Mouse (Mus musculus) liver, embryonic 14.5 days (tissue): Measurements from ENCODE around the gene Robo1. TPM values are rescaled to one million over a fixed set of nuclear protein-coding genes. Genes with fewer than 3 reads are reported as not detected.

ENCODE experiments used
- ATAC-seq: fragments of 200-750 bp; cut with Nextera tagmentation; 2 replicates; pipeline ENCODE4 v1.8.0; 2017; ENCODE audit warnings: moderate number of reproducible peaks, mild to moderate bottlenecking, moderate library complexity; ENCODE audit not compliant: insufficient read depth
- DNase-seq, 3 experiments: peaks; one replicate each; pipeline ENCODE4 v3.0.0-alpha.2; 2012 to 2013; ENCODE audit warnings: low read depth in 3 of 3, low spot score in 3 of 3
- H3K27ac ChIP-seq: fragments of 300-500 bp; sonication (generic); 2 replicates; pipeline ENCODE4 v1.5.1; 2014; ENCODE audit warnings: moderate library complexity, mild to moderate bottlenecking, control low read depth, inconsistent platforms
- H3K27me3 ChIP-seq: fragments of 300-500 bp; sonication (generic); 2 replicates; pipeline ENCODE4 v1.6.1; 2014; ENCODE audit warnings: mild to moderate bottlenecking, low read length, moderate library complexity; ENCODE audit not compliant: control insufficient read depth, insufficient read depth
- H3K36me3 ChIP-seq: fragments of 300-500 bp; sonication (generic); replicated peaks from 2 replicates; pipeline ENCODE4 v1.6.1; 2014; ENCODE audit warnings: low read depth; ENCODE audit not compliant: control insufficient read depth, insufficient read depth
- H3K4me1 ChIP-seq, 2 experiments: fragments of 200-500 bp in 1 of 2; fragments of 300-500 bp in 1 of 2; sonication (generic) in 1 of 2; replicated peaks; 2 replicates each; pipeline ENCODE4 v1.6.1; 2012 to 2014; ENCODE audit warnings: antibody characterized with exemption in 1 of 2, inconsistent platforms in 1 of 2, low read length in 1 of 2; ENCODE audit not compliant: control insufficient read depth in 2 of 2, insufficient read depth in 2 of 2
- H3K4me2 ChIP-seq: fragments of 300-500 bp; sonication (generic); 2 replicates; pipeline ENCODE4 v1.6.1; 2014; ENCODE audit warnings: low read depth, mild to moderate bottlenecking, control low read depth, moderate library complexity
- H3K4me3 ChIP-seq, 2 experiments: fragments of 200-500 bp in 1 of 2; fragments of 300-500 bp in 1 of 2; sonication (generic) in 1 of 2; 2 replicates each; pipeline ENCODE4 v1.5.1; 2012 to 2014; ENCODE audit warnings: low read depth in 2 of 2, low read length in 2 of 2, mild to moderate bottlenecking in 2 of 2, control low read depth in 1 of 2, inconsistent platforms in 1 of 2, moderate library complexity in 1 of 2; ENCODE audit not compliant: insufficient read depth in 1 of 2
- H3K9ac ChIP-seq: fragments of 300-500 bp; sonication (generic); replicated peaks from 2 replicates; pipeline ENCODE4 v1.6.1; 2014; ENCODE audit warnings: mild to moderate bottlenecking, control low read depth, moderate library complexity
- H3K9me3 ChIP-seq: fragments of 300-500 bp; sonication (generic); 2 replicates; pipeline ENCODE4 v1.6.1; 2016; ENCODE audit warnings: low read length, mixed read lengths; ENCODE audit not compliant: control insufficient read depth
- CTCF ChIP-seq: IDR thresholded peaks from 2 replicates; pipeline ENCODE4 v1.5.1; 2016; ENCODE audit warnings: antibody characterized with exemption, low read depth, control low read depth
- EP300 ChIP-seq: IDR thresholded peaks from 2 replicates; pipeline ENCODE4 v1.6.1; 2016; ENCODE audit warnings: antibody characterized with exemption, low read depth
- WGBS: fragments of 180-500 bp; shearing (Covaris S2); extraction: QIAGEN DNeasy Blood & Tissue Kit; methylation state at CpG from one replicate; pipeline ENCODE4 v1.1.7; 2014; ENCODE audit not compliant: insufficient replicate concordance; 5-methylcytosine and 5-hydroxymethylcytosine counted together
- polyA plus RNA-seq, 2 experiments: library from polyadenylated mRNA; depleted of rRNA in 1 of 2; stranded (reverse) in 1 of 2; unstranded in 1 of 2; fragments of >200 nt; fragmentation: Nextera tagmentation in 1 of 2; extraction: Ambion mirVana in 1 of 2; gene quantifications; 2 replicates each; pipeline versions ENCODE4 v1.2.1 to v1.2.3; 2012 to 2014

The Robo1 gene
- polyA plus RNA-seq, 2 experiments: 3.1 to 3.4 TPM

DNA sequence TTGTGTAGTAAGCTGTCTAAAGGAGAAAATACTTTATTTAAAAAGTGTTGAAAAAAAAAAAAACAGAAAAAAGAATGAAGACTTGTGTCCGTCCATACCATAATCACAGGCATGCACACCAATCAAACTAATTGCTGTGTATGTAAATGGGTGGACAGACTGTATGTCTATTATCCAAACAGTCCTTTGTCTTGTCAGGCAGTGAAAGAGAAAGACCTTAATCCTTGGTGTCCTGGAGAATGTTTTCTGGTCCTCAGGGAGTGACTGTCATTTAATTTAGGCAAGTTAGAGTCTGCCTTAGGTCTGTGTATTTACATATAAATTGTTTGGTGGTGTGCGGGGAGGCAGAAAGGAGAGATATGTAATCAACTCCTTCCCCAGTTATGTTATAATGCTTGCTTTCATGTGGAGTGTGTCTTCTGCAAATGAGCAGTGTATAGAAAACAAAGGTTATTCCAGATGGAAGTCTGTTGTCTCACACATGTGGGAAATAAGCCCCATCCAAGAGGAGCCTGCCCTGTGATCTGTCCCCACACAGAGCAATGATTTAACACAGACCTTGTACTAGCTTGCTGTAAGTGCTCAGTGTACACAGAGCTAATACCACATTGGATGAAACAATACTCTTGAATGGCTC, 162.0 kb downstream of the Robo1 start:
- H3K27me3 ChIP-seq: no peaks in the 10 kb centered on the region
- ATAC-seq (no peak), DNase-seq (no peak)
- no peaks in the 10 kb centered on the region for H3K9me3 ChIP-seq
- WGBS: 58% methylated on average over 2 of the region's 2 CpGs
- H3K9ac ChIP-seq: no peak overlapping the region
- H3K4me1 ChIP-seq: no peaks in the 10 kb centered on the region
- H3K4me2 ChIP-seq: no peak overlapping the region
- TF ChIP-seq EP300 (no peak), CTCF (no peak)
- no peak overlapping the region for H3K27ac ChIP-seq
- H3K4me3 ChIP-seq: no peak overlapping the region
- H3K36me3 ChIP-seq: no peaks in the 10 kb centered on the region

DNA sequence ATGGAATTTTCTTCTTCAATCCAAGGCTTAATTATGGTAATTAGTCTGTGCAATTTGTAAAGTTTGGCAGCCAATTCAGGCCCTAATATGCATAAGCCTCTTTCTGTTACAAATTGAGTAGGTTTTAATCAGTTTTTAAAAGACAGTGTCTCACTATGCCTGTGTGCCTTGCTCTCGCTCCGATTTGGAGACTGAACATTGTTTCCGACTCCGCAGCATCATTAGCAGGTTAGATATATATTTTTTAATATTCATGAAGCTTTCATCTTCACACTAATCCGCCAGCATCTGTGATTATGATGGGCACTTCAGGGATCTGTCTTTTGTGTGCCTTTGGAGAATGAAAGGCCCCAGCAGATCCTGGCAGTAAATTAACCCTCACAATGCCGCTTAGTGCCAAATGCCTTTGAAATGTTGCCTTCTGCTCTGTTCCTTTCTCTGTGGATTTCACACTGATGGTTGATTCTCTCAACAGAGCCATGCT, 202.7 kb downstream of the Robo1 start:
- WGBS: 55% methylated on average over 6 of the region's 6 CpGs
- DNase-seq (no peak), ATAC-seq (no peak)
- Histone ChIP-seq H3K36me3 (no peaks in the 10 kb centered on the region), H3K4me3 (no peak overlapping the region), H3K27ac (no peak overlapping the region), H3K9me3 (no peaks in the 10 kb centered on the region), H3K9ac (no peak overlapping the region), H3K27me3 (no peaks in the 10 kb centered on the region), H3K4me2 (no peak overlapping the region), H3K4me1 (no peaks in the 10 kb centered on the region)
- TF ChIP-seq CTCF (no peak), EP300 (no peak)

DNA sequence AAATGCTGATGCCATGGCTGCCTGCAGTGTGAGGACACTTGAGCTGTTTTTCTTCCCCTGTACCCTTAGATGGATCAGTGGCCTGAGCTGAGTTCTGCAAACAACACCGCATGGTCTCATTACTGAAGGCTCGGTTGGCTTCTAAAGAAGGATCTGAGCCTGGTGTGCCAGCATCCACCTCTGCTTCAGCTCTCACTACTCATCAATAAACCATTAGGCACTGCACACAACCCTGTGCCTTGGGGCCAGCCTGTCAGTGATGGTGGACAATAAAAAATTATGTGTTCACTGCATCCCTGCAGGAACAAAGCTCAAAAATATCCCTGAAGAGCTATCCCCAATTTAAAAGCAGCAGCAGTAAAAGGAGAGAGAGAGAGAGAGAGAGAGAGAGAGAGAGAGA, 223.2 kb downstream of the Robo1 start:
- DNase-seq (no peak), ATAC-seq (no peak)
- H3K27ac ChIP-seq: no peak overlapping the region
- WGBS: 75% methylated on average over 2 of the region's 2 CpGs
- H3K36me3 ChIP-seq: no peaks in the 10 kb centered on the region
- H3K9ac ChIP-seq: no peak overlapping the region
- H3K4me2 ChIP-seq: no peak overlapping the region
- TF ChIP-seq CTCF (no peak), EP300 (no peak)
- H3K4me1 ChIP-seq: no peaks in the 10 kb centered on the region
- no peak overlapping the region for H3K4me3 ChIP-seq
- H3K27me3 ChIP-seq: no peaks in the 10 kb centered on the region
- no peaks in the 10 kb centered on the region for H3K9me3 ChIP-seq

DNA sequence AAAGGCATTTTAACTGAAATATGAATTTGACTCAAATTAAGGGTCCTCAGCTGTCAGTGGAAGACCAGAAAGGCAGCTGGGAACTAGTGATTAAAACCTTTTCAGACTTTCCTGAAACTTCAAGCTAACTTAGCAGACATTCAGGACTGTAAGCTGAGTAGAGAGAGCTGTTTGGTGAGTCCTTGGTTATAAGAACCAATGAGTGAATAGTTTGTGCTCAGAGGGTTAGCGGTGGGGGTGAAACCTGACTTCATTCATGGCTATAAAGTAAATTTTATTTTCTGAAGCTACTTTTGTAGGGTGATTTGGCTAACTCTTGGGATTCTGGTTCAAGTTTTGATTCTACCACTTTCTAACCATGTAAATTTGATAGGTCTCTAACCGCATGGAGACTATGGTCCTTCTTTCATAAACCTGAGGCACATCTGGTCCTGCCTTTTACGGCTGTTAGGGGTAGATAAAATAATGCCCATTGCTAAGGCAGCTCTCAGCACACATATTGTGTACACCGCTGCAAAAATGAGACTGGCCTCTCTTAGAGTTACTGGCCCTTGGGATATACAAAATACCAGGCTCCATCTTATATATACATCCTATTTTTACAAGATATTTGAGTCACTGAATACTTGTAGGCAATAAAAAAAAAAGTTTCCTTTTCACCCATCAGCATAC, 225.9 kb downstream of the Robo1 start:
- Histone ChIP-seq H3K4me1 (no peaks in the 10 kb centered on the region), H3K4me2 (no peak overlapping the region), H3K9ac (no peak overlapping the region), H3K4me3 (no peak overlapping the region), H3K9me3 (no peaks in the 10 kb centered on the region), H3K36me3 (no peaks in the 10 kb centered on the region), H3K27ac (no peak overlapping the region), H3K27me3 (no peaks in the 10 kb centered on the region)
- 63% methylated on average over 4 of the region's 4 CpGs for WGBS
- no peak for TF ChIP-seq CTCF
- TF ChIP-seq EP300: no peak
- ATAC-seq (no peak), DNase-seq (no peak)

DNA sequence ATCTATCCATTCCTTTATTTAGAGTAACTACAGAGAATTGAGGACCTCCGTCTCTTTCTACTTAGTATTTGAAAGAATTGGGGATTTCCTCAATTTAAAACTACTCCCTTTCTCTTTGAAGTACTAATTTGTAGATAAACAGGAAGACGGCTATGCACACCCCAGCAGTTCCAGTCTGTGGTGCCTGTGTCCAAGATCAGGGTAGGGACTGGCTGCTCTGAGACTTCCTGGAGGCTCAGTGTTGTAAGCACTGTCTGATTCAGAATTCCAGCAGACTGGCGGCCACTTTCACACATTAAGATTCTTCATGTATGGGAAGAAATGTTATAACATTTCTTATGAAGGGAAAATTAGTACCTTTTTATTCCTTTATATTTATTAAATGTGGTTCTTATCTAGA, 230.1 kb downstream of the Robo1 start:
- H3K36me3 ChIP-seq: no peaks in the 10 kb centered on the region
- no peak for ATAC-seq
- DNase-seq: no peak
- no peak overlapping the region for H3K4me2 ChIP-seq
- H3K9me3 ChIP-seq: no peaks in the 10 kb centered on the region
- WGBS: 47% methylated on average over 3 of the region's 3 CpGs
- no peak overlapping the region for H3K27ac ChIP-seq
- no peak overlapping the region for H3K9ac ChIP-seq
- H3K4me3 ChIP-seq: no peak overlapping the region
- TF ChIP-seq CTCF (no peak), EP300 (no peak)
- no peaks in the 10 kb centered on the region for H3K4me1 ChIP-seq
- no peaks in the 10 kb centered on the region for H3K27me3 ChIP-seq
